Mouse (Mus musculus): ENCODE data around the gene Slc6a1. TPM values are rescaled to one million over a fixed set of nuclear protein-coding genes. Genes with fewer than 3 reads are reported as not detected.

The Slc6a1 gene
- polyA plus RNA-seq (2014; fragmentation: Nextera tagmentation; extraction: Ambion mirVana): 0.46 TPM in 1 of 2 replicates, not detected in the other

DNA sequence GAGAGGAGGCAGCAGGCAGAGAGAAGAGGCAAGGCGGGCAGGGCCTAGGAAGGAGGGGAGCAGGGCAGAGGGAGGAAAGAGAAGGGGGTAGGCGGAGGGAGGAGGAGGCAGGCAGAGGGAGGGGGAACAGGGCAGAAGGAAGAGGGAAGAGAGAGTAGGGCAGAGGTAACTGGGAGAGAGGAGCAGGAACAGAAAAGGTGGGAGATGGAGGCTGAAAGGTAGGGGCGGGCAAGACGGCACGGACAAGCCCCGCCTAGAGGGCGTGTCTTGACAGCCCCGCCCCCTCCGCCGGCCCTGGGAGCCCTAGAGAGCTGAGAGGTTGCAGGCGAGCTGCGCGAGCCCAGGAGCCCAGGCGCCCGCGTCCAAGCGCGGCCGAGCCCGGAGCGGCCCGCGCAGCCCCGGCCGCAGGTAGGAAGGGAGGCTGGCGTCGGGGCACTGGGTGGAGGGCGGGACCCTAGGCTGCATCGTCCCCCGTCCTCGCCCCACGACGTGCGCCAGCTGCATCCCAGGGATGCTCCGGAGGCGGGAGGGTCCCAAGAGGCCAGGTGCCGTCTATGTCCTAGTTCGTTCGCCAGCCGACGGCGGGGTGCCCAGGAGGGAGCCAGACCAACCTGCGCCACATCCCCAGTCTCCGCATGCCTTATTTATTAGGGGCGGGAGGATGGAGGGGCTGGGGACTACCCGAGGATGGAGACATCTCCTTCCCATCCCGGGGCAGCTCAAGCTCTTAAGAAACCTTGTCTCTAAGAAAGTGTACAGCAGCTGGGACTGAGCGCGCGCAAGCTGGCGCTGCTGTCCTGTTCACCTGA lies at the start of gene Slc6a1:
TSS of gene Slc6a1 (plus strand) at position 167 of the 809 bp plus-strand sequence.
- Histone ChIP-seq H3K9ac (no peak within 1 kb of the TSS), H3K36me3 (ENCODE audit: insufficient read depth) (no peaks in the 10 kb centered on the region), H3K9me3 (ENCODE audit: low read depth, low read length) (no peaks in the 10 kb centered on the region), H3K4me1 (ENCODE audit: insufficient read depth) (no peaks in the 10 kb centered on the region), H3K4me2 (no peak within 1 kb of the TSS), H3K27ac (ENCODE audit: low read depth) (no peak within 1 kb of the TSS), H3K4me3 (ENCODE audit: low read depth, low read length) (peak within 1 kb of the TSS; percentile 3; the same call in 1 of the 2 replicates), H3K27me3 (ENCODE audit: insufficient read depth, low read length) (peaks cover 65% of the 10 kb centered on the region)
- ATAC-seq (ENCODE audit: insufficient read depth): peak; percentile 95
- peak; percentile 76 for DNase-seq
- 2% methylated on average over 51 of the region's 51 CpGs for WGBS
- no peak for TF ChIP-seq CTCF (IDR thresholded peaks at IDR 0.05; ENCODE audit: low read depth)

DNA sequence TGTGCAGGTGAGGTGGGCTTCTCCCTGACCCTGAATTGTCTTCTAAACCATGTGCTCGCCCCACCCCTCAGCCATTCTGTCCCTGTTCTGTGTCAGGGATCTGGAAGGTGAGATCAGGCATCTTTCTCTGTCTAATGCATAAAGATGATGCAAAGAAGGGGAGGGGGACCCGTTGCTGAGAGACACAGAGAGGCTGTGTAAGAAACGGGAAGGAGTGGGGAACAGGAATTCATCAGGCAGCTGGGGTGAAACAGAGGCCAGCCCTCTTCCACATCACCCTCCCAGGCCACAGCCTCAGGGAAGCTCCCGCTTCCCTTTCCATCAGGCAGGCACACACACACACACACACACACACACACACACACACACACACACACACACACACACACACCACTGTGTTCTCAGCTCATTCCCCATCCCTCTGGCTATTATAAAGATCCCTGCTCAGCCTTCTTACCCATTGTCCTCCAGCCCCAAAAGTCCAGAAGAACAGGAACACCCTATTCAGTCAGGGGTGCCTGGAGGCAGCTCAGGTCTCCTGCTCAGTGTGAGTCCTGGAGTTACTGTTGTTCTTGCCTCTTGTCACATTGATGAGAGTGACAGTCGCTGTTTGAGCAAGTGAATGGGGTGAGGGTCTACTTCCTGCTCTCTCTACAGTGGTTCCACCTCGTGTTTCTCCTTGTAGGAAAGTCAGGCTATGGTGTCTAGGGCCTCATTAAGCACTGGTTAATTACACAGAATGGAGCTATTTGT lies 43.4 kb upstream of the Slc6a1 start:
- H3K4me3 ChIP-seq (ENCODE audit: low read depth, low read length): no peak overlapping the region
- no peak overlapping the region for H3K4me2 ChIP-seq
- no peaks in the 10 kb centered on the region for H3K9me3 ChIP-seq (ENCODE audit: low read depth, low read length)
- 28% methylated on average over 6 of the region's 6 CpGs for WGBS
- DNase-seq: no peak
- H3K4me1 ChIP-seq (ENCODE audit: insufficient read depth): no peaks in the 10 kb centered on the region
- no peak for TF ChIP-seq CTCF (IDR thresholded peaks at IDR 0.05; ENCODE audit: low read depth)
- no peak for ATAC-seq (ENCODE audit: insufficient read depth)
- H3K9ac ChIP-seq: no peak overlapping the region
- H3K27ac ChIP-seq (ENCODE audit: low read depth): no peak overlapping the region
- no peaks in the 10 kb centered on the region for H3K36me3 ChIP-seq (ENCODE audit: insufficient read depth)
- no peaks in the 10 kb centered on the region; the same call in 1 of the 2 replicates for H3K27me3 ChIP-seq (ENCODE audit: insufficient read depth, low read length)

DNA sequence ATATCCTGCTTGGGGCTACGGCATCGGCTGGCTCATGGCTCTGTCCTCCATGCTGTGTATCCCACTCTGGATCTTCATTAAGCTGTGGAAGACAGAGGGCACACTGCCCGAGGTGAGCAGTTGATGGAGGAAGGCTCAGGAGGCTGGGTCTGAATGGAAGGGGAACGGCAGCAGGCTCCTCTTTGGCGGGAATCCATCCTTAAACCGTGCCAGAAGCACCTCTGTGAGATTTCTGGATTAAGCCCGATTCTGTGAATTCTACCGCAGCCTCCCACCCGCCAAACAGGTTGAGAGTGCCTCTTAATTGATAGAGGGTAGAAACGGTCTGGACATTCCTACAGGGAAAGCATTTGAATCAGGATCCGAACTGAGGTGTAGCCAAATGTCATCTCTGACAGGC lies 36.8 kb upstream of the Slc6a1 start:
- Histone ChIP-seq H3K27me3 (ENCODE audit: insufficient read depth, low read length) (no peaks in the 10 kb centered on the region), H3K4me3 (ENCODE audit: low read depth, low read length) (no peak overlapping the region), H3K27ac (ENCODE audit: low read depth) (no peak overlapping the region), H3K9ac (no peak overlapping the region), H3K4me2 (no peak overlapping the region), H3K9me3 (ENCODE audit: low read depth, low read length) (no peaks in the 10 kb centered on the region), H3K4me1 (ENCODE audit: insufficient read depth) (no peaks in the 10 kb centered on the region), H3K36me3 (ENCODE audit: insufficient read depth) (no peaks in the 10 kb centered on the region)
- DNase-seq (no peak), ATAC-seq (ENCODE audit: insufficient read depth) (no peak)
- 71% methylated on average over 11 of the region's 11 CpGs for WGBS
- TF ChIP-seq CTCF (IDR thresholded peaks at IDR 0.05; ENCODE audit: low read depth): no peak

DNA sequence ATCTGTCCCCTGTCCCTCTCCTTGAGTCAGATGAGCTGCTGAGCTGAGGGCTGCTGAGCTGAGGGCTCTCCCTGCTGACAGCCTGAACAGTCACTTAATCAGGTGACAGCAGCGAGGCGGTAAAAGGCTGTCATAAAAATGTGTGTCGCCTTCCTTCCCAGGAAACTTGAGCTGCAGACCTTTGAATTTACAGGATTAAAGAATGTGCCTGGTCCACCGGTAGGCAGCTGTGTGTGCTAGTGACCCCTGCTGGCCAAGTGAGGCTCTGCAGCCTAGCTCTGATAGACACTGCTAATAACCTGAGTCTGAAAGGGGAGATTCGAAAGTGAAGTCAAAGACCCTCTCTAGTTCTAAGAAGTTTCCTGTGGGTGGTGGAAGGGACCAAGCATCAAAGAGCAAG lies 32.1 kb upstream of the Slc6a1 start:
- no peak overlapping the region for H3K27ac ChIP-seq (ENCODE audit: low read depth)
- no peak overlapping the region for H3K9ac ChIP-seq
- no peaks in the 10 kb centered on the region for H3K36me3 ChIP-seq (ENCODE audit: insufficient read depth)
- no peaks in the 10 kb centered on the region for H3K27me3 ChIP-seq (ENCODE audit: insufficient read depth, low read length)
- H3K4me1 ChIP-seq (ENCODE audit: insufficient read depth): no peaks in the 10 kb centered on the region
- H3K4me2 ChIP-seq: no peak overlapping the region
- no peaks in the 10 kb centered on the region for H3K9me3 ChIP-seq (ENCODE audit: low read depth, low read length)
- TF ChIP-seq CTCF (IDR thresholded peaks at IDR 0.05; ENCODE audit: low read depth): peak; percentile 96
- DNase-seq (peak; percentile 84), ATAC-seq (ENCODE audit: insufficient read depth) (peak; percentile 44; the same call in 1 of the 2 replicates)
- WGBS: 6% methylated on average over 5 of the region's 5 CpGs
- no peak overlapping the region for H3K4me3 ChIP-seq (ENCODE audit: low read depth, low read length)

DNA sequence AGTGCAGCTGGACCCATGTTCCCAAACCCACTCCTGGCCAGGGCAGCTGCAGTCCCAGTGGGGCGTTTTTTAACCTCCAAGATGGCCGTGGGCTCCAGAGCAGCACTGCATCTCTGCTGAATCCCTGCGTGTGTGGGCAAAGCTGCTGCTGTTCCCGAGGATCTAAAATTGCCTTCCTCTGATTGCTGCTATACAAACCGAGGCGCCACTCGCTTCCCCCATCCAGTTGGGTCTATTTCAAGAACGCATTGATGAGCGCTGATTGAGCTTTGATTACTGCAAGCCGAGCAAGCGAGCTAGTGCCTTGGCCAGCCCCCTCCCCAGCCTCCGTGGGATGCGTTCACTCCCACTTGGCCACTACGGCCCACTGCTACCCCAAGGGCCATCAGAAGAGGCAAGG lies 27.5 kb upstream of the Slc6a1 start:
- H3K4me1 ChIP-seq (ENCODE audit: insufficient read depth): no peaks in the 10 kb centered on the region
- H3K36me3 ChIP-seq (ENCODE audit: insufficient read depth): no peaks in the 10 kb centered on the region
- TF ChIP-seq CTCF (IDR thresholded peaks at IDR 0.05; ENCODE audit: low read depth): no peak
- no peak overlapping the region for H3K4me2 ChIP-seq
- no peaks in the 10 kb centered on the region for H3K27me3 ChIP-seq (ENCODE audit: insufficient read depth, low read length)
- ATAC-seq (ENCODE audit: insufficient read depth): no peak
- no peak overlapping the region for H3K4me3 ChIP-seq (ENCODE audit: low read depth, low read length)
- H3K9ac ChIP-seq: no peak overlapping the region
- no peaks in the 10 kb centered on the region for H3K9me3 ChIP-seq (ENCODE audit: low read depth, low read length)
- DNase-seq: no peak
- no peak overlapping the region for H3K27ac ChIP-seq (ENCODE audit: low read depth)
- WGBS: 69% methylated on average over 14 of the region's 14 CpGs

GRCm38 (mm10) chr6:114257762-114258361 lies 24.6 kb upstream of the Slc6a1 start:
- no peaks in the 10 kb centered on the region for H3K9me3 ChIP-seq (ENCODE audit: low read depth, low read length)
- no peak overlapping the region for H3K27ac ChIP-seq (ENCODE audit: low read depth)
- no peak overlapping the region for H3K4me2 ChIP-seq
- no peaks in the 10 kb centered on the region for H3K4me1 ChIP-seq (ENCODE audit: insufficient read depth)
- WGBS: 68% methylated on average over 1 of the region's 1 CpGs
- ATAC-seq (ENCODE audit: insufficient read depth) (no peak), DNase-seq (no peak)
- no peaks in the 10 kb centered on the region for H3K27me3 ChIP-seq (ENCODE audit: insufficient read depth, low read length)
- H3K36me3 ChIP-seq (ENCODE audit: insufficient read depth): no peaks in the 10 kb centered on the region
- no peak overlapping the region for H3K4me3 ChIP-seq (ENCODE audit: low read depth, low read length)
- H3K9ac ChIP-seq: no peak overlapping the region
- no peak for TF ChIP-seq CTCF (IDR thresholded peaks at IDR 0.05; ENCODE audit: low read depth)
